Mouse (Mus musculus): ENCODE data around the gene Kcnk4.

- no peak for TF ChIP-seq CTCF (IDR thresholded peaks at IDR 0.05; ENCODE audit: low read depth, low read length)
- no peak for TF ChIP-seq POLR2A (IDR thresholded peaks at IDR 0.05; ENCODE audit: extremely low read depth, insufficient read depth, low read length)
These were observed 22.1 kb upstream of the Kcnk4 start for GRCm38 (mm10) chr19:6956461-6956860.
